ENCODE assay signal across 8 mouse cellular contexts in genomic region chr3:147196626-147197025, GRCm38 (mm10).
"Had no signal": no experiment of that assay in that cellular context is flagged by ENCODE, and none has a peak within 500 bp of the region (broad histone marks: within the 10 kb centered on the region; RNA-seq: fewer than 3 reads in every experiment).

No protein-coding gene starts in this region.

- DNase-seq: kidney, postnatal 25 days; layer of hippocampus, adult 9-11 months; liver, embryonic 13.5 days; lung, adult 2 months; lung, postnatal 36 days; right cerebral cortex, postnatal 25 days; spleen, adult 18-20 months; thymus, postnatal 25 days had no signal
